Mouse (Mus musculus) spleen, postnatal 10 days (tissue): ENCODE results near the gene Gap43.
A peak's percentile ranks its signal among the peaks of the same experiment; 100 is the strongest.
"Not testable (repeated sequence)": the region's sequence is repeated elsewhere in the genome, so short reads cannot be mapped to it uniquely, and the experiment has no call there.

Experiments
- DNase-seq, 2 experiments: peaks; one replicate each; pipeline ENCODE4 v3.0.0; 2021 to 2022; ENCODE audit warnings: low spot score in 2 of 2

The Gap43 gene

GRCm38 (mm10) chr16:42294481-42294880 lies 46.0 kb downstream of the Gap43 start:
- no peak for DNase-seq

GRCm38 (mm10) chr16:42294056-42294455 lies 46.4 kb downstream of the Gap43 start:
- no peak for DNase-seq

- DNase-seq, result no peak
Measured at GRCm38 (mm10) chr16:42291572-42291971, 48.9 kb downstream of the Gap43 start.

- DNase-seq, result no peak
Measured at GRCm38 (mm10) chr16:42284005-42284404, 56.4 kb downstream of the Gap43 start.

GRCm38 (mm10) chr16:42277713-42278112 lies 62.7 kb downstream of the Gap43 start:
- no peak for DNase-seq

- no peak for DNase-seq
Measured at GRCm38 (mm10) chr16:42277268-42277667, 63.2 kb downstream of the Gap43 start.

GRCm38 (mm10) chr16:42276216-42277141 lies 64.0 kb downstream of the Gap43 start:
- peak; percentile 19 to 52 for DNase-seq

- no peak for DNase-seq
Measured at GRCm38 (mm10) chr16:42275518-42276215, 64.8 kb downstream of the Gap43 start.

GRCm38 (mm10) chr16:42271213-42271612 lies 69.2 kb downstream of the Gap43 start:
- DNase-seq, result no peak

GRCm38 (mm10) chr16:42269587-42269967 lies 70.9 kb downstream of the Gap43 start:
- DNase-seq, result no peak

- no peak for DNase-seq
Measured at GRCm38 (mm10) chr16:42268843-42269586, 71.4 kb downstream of the Gap43 start.

- DNase-seq, result no peak
Measured at GRCm38 (mm10) chr16:42265185-42265584, 75.3 kb downstream of the Gap43 start.

- DNase-seq, result no peak
Measured at GRCm38 (mm10) chr16:42262935-42263542, 77.4 kb downstream of the Gap43 start.

GRCm38 (mm10) chr16:42255693-42256092 lies 84.8 kb downstream of the Gap43 start:
- DNase-seq, result no peak

GRCm38 (mm10) chr16:42255222-42255621 lies 85.2 kb downstream of the Gap43 start:
- DNase-seq, result no peak

- no peak for DNase-seq
Measured at GRCm38 (mm10) chr16:42252252-42252651, 88.2 kb downstream of the Gap43 start.

- DNase-seq, result not testable (repeated sequence)
Measured at GRCm38 (mm10) chr16:42244121-42244520, 96.3 kb downstream of the Gap43 start.

GRCm38 (mm10) chr16:42231306-42231705 lies 109.1 kb downstream of the Gap43 start:
- DNase-seq, result no peak
